Mouse (Mus musculus): Measurements from ENCODE around the gene Hmgb3. TPM values are rescaled to one million over a fixed set of nuclear protein-coding genes. Genes with fewer than 3 reads are reported as not detected.
A peak's percentile ranks its signal among the peaks of the same experiment; 100 is the strongest.

The Hmgb3 gene
- polyA plus RNA-seq, 1 experiment, result not detected

DNA sequence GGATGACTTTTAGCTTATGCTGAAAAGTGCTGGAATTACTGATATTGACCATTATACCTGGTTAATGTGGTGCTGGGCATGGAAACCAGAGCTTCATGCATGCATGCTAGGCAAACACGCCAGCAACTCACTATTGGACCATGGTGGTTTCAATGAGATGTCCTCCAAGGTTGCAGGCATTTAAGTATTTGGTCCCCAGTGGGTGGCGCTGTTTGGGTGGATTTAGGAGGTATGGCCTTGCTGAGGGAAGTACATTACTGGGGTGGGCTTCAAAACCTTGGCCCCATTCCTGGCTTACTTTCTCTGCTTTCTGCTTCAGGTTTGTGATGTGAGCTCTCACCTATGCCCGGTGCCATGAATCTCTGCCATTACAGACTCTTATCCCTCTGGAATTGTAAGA lies 23.1 kb upstream of the Hmgb3 start:
- TF ChIP-seq CTCF (IDR thresholded peaks at IDR 0.05; ENCODE audit: insufficient read depth, low read depth, low read length), result no peak
- no peak for TF ChIP-seq POLR2A (IDR thresholded peaks at IDR 0.05; ENCODE audit: insufficient read depth, low read depth, low read length)

DNA sequence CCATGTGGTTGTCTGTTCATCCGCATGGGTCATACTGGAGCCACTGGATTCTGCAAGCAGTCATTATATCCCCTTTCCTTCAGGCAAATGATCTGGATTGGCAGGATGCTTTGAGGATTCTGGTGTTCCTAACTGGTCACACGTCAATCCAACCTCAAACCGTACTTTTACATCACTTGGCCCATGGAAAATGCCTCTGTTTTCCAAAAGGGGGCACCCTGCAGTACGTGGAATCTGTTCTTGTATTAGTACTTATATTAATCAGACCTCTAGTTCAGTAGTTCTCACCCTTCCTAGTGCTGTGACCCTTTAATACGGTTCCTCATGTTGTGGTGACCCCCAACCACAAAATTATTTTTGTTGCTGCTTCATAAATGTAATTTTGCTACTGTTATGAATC lies 21.6 kb upstream of the Hmgb3 start:
- 80% methylated on average over 5 of the region's 5 CpGs for WGBS
- TF ChIP-seq POLR2A (IDR thresholded peaks at IDR 0.05; ENCODE audit: insufficient read depth, low read depth, low read length) (no peak), CTCF (IDR thresholded peaks at IDR 0.05; ENCODE audit: insufficient read depth, low read depth, low read length) (no peak)
- H3K4me1 ChIP-seq (ENCODE audit: control insufficient read depth, insufficient read depth, low read length), result no peaks in the 10 kb centered on the region
- H3K4me3 ChIP-seq (ENCODE audit: insufficient read depth, low read depth, low read length), result no peak overlapping the region
- no peak overlapping the region for H3K27ac ChIP-seq (ENCODE audit: insufficient read depth, low read depth, low read length)

More for the DNA sequence above, 23.1 kb upstream of the Hmgb3 start:
- no peak overlapping the region for H3K4me3 ChIP-seq (ENCODE audit: insufficient read depth, low read depth, low read length)
- WGBS, result 85% methylated on average over 3 of the region's 3 CpGs
- H3K4me1 ChIP-seq (ENCODE audit: control insufficient read depth, insufficient read depth, low read length), result peaks cover 2% of the 10 kb centered on the region; the same call in 1 of the 2 replicates
- no peak overlapping the region for H3K27ac ChIP-seq (ENCODE audit: insufficient read depth, low read depth, low read length)

DNA sequence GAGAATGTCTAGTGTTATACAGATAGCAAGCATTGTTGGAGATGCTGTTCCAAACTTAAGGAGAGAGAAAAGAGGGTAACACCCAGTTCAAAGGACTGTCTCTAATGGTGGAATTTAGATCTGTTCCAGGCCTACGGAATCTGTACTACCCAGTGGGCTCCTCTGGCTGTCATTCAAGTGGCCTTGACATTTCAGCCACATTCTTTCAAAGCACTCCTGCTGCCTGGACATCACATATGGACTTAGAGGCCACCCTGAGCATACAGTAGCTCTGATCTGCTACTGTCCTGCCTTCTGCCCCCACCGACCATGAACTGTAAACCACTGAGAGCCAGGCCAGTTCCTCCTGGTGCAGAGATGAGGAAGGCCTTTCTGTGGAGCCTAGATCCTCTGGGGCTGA lies 17.9 kb upstream of the Hmgb3 start:
- TF ChIP-seq CTCF (IDR thresholded peaks at IDR 0.05; ENCODE audit: insufficient read depth, low read depth, low read length) (no peak), POLR2A (IDR thresholded peaks at IDR 0.05; ENCODE audit: insufficient read depth, low read depth, low read length) (no peak)
- H3K4me3 ChIP-seq (ENCODE audit: insufficient read depth, low read depth, low read length), result no peak overlapping the region
- WGBS, result 81% methylated on average over 2 of the region's 2 CpGs
- no peaks in the 10 kb centered on the region for H3K4me1 ChIP-seq (ENCODE audit: control insufficient read depth, insufficient read depth, low read length)
- H3K27ac ChIP-seq (ENCODE audit: insufficient read depth, low read depth, low read length), result no peak overlapping the region

DNA sequence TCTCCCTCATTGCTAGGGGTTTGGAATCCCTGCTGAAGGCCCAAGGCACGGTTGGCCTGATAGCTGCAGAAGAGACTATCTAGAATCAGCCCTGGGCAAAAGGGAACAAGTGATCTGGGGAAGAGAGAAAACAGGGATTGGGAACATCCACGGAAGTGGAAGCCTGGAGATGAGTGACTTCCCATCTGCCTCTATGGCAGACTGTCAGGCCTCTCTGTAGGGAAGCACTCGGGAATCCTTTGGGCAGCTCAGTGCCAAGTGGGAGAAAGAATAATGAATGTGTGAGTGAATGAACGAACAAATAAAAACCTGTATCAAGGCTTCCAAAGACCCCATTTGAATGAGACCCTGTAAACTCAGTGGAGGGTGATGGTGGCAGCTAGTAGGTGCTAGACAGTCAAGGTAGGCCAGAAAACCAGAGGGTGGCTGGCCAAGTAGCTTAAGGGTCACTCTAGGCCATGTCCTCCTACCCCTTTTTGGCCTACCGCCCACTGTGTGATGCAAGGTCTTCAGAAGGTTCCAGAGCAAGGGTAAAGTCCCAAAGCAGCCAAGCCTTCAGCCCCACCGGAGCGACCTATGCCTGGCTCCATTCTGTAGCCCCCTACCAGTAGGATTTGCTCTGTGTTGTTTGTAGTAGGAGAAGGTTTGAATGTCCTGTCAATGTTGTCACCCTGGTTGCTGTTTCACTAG lies 14.8 kb upstream of the Hmgb3 start:
- Histone ChIP-seq H3K4me1 (ENCODE audit: control insufficient read depth, insufficient read depth, low read length) (no peaks in the 10 kb centered on the region), H3K27ac (ENCODE audit: insufficient read depth, low read depth, low read length) (no peak overlapping the region), H3K4me3 (ENCODE audit: insufficient read depth, low read depth, low read length) (no peak overlapping the region)
- 82% methylated on average over 7 of the region's 7 CpGs for WGBS
- TF ChIP-seq POLR2A (IDR thresholded peaks at IDR 0.05; ENCODE audit: insufficient read depth, low read depth, low read length) (no peak), CTCF (IDR thresholded peaks at IDR 0.05; ENCODE audit: insufficient read depth, low read depth, low read length) (no peak)

DNA sequence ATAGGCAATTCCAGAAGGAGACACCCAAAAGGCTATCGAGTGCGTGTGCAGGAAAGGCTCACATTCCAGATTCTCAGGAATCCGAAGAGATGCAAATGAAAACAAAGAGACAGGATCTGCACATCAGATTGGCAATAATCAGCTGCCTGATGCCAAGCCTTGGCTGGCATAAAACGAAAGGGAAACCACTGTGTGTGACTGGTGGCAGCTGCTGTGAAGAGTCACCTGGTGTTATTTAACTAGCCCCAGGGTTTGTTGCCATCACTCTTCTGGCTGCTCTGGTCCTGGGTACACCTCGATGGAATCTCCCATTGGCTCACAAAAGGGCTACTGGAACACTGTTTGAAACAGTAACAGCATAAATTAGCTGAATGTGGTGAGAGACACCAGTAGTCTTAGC lies 11.0 kb upstream of the Hmgb3 start:
- no peaks in the 10 kb centered on the region for H3K4me1 ChIP-seq (ENCODE audit: control insufficient read depth, insufficient read depth, low read length)
- no peak overlapping the region for H3K4me3 ChIP-seq (ENCODE audit: insufficient read depth, low read depth, low read length)
- H3K27ac ChIP-seq (ENCODE audit: insufficient read depth, low read depth, low read length), result no peak overlapping the region
- no peak for TF ChIP-seq CTCF (IDR thresholded peaks at IDR 0.05; ENCODE audit: insufficient read depth, low read depth, low read length)
- no peak for TF ChIP-seq POLR2A (IDR thresholded peaks at IDR 0.05; ENCODE audit: insufficient read depth, low read depth, low read length)
- WGBS, result 60% methylated on average over 5 of the region's 5 CpGs

DNA sequence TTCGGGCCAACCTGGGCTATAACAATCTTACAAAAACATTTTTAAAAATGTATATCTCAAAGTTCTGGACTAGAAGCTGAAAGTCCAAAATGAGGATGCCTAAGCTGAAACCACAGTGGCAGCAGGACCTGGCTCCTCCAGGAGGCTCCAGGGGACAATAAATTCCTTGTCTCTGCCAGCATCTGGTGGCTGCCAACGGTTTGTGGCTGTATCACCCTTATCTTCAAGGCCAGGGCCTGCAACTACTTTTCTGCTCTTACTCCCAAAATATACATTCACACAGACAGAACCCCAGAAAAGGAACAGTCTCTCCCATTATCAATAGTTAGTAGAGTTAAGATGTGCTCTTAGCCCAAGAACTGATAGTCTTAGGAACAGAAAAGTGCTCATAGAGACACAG lies 10.6 kb upstream of the Hmgb3 start:
- Histone ChIP-seq H3K4me3 (ENCODE audit: insufficient read depth, low read depth, low read length) (no peak overlapping the region), H3K4me1 (ENCODE audit: control insufficient read depth, insufficient read depth, low read length) (no peaks in the 10 kb centered on the region), H3K27ac (ENCODE audit: insufficient read depth, low read depth, low read length) (no peak overlapping the region)
- no peak for TF ChIP-seq POLR2A (IDR thresholded peaks at IDR 0.05; ENCODE audit: insufficient read depth, low read depth, low read length)
- no peak for TF ChIP-seq CTCF (IDR thresholded peaks at IDR 0.05; ENCODE audit: insufficient read depth, low read depth, low read length)
- WGBS, result 70% methylated on average over 2 of the region's 2 CpGs

DNA sequence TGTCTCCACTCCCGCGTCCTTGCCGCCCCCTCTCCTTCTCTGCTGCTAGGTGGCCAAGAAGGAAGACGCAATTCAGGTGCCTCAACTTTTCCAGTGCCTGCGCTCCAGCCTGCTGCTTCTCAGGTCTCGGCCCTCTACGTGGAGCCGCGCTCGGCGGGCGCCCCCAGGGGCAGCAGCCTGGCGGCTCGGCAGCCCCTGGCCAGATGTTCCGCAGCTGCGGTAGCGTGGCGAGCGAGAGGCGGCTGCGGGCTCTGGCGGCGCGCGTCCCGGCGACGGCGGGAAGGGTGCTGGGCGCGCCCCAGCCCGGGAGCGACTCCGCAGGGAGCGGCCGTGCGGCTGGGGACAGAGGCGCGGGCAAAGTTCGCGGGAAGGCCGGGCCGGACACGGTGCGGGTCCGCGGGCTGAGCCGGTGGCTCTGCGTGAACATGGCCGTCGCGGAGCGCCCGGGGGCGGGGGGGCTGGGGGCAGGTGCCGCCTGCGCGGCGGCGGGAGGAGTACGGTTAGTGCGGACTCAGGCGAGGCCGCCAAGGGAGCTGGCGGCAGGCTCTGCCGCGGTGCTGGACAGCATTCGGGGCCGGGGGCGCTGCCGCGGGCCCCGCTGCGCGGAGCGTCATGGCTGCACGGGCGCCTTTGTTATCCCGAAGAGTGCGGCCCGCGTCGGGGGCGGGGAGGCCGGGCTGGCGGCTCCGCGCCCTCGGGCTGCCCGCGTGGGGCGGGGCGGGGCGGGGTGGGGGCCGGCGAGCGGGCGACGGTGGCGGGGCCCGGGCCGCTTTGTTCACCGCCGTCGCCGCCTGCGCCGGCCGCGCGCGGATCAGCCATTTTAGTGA lies 610 bp downstream of the Hmgb3 start:
- Histone ChIP-seq H3K4me1 (ENCODE audit: control insufficient read depth, insufficient read depth, low read length) (peaks cover 3% of the 10 kb centered on the region; the same call in 1 of the 2 replicates), H3K27ac (ENCODE audit: insufficient read depth, low read depth, low read length) (peak overlapping the region; percentile 42), H3K4me3 (ENCODE audit: insufficient read depth, low read depth, low read length) (peak overlapping the region; percentile 79)
- TF ChIP-seq POLR2A (IDR thresholded peaks at IDR 0.05; ENCODE audit: insufficient read depth, low read depth, low read length), result no peak; the same call in 1 of the 2 replicates
- TF ChIP-seq CTCF (IDR thresholded peaks at IDR 0.05; ENCODE audit: insufficient read depth, low read depth, low read length), result no peak
- 42% methylated on average over 111 of the region's 112 CpGs for WGBS

DNA sequence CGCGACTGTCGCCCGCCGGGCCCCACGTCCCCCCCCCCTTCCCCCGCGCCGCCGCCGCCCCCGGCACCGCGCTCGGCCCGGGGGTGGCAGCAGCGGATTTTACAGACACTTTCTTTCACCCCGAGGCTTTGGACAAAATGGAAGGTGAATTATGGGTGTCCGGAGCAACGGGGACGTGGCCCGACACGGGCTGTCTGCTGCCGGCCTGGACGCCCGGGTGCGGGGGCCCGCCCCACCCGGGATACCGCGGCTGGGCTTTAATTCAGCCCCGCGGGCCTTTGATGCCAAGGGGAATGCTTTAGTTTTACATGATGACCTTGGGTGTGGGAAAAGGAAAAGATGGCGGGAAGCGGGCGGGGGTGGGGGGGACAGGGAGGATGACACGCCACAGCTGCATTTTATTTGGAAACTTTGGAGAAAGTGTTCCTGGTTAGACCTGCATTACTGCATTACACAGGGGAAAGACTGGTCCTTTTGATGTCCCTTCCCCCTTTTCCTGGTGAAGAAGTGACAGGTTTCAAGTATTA lies 1.3 kb downstream of the Hmgb3 start:
- no peak overlapping the region for H3K27ac ChIP-seq (ENCODE audit: insufficient read depth, low read depth, low read length)
- TF ChIP-seq CTCF (IDR thresholded peaks at IDR 0.05; ENCODE audit: insufficient read depth, low read depth, low read length), result no peak
- TF ChIP-seq POLR2A (IDR thresholded peaks at IDR 0.05; ENCODE audit: insufficient read depth, low read depth, low read length), result no peak
- peak overlapping the region; percentile 79 for H3K4me3 ChIP-seq (ENCODE audit: insufficient read depth, low read depth, low read length)
- 24% methylated on average over 37 of the region's 37 CpGs for WGBS
- H3K4me1 ChIP-seq (ENCODE audit: control insufficient read depth, insufficient read depth, low read length), result peaks cover 3% of the 10 kb centered on the region; the same call in 1 of the 2 replicates

DNA sequence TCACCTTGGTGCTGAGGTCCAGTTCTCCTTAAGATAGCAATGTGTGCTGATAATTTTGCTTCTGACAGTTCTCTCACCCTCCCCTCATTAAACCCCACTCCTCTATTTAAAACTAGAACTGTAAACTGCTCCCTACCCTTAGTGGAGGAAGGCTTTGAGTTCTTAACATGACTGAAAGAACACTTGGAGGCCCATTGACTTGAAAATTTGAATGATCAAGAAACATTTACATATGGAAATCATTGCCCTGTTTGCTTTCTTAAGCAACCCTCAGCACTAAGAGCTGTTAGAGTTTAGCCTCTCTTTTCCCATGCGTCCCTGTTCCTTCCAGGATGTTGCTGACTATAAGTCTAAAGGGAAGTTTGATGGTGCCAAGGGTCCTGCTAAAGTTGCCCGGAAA lies 3.6 kb downstream of the Hmgb3 start:
- Histone ChIP-seq H3K27ac (ENCODE audit: insufficient read depth, low read depth, low read length) (no peak overlapping the region), H3K4me3 (ENCODE audit: insufficient read depth, low read depth, low read length) (no peak overlapping the region), H3K4me1 (ENCODE audit: control insufficient read depth, insufficient read depth, low read length) (peaks cover 3% of the 10 kb centered on the region; the same call in 1 of the 2 replicates)
- TF ChIP-seq POLR2A (IDR thresholded peaks at IDR 0.05; ENCODE audit: insufficient read depth, low read depth, low read length) (no peak), CTCF (IDR thresholded peaks at IDR 0.05; ENCODE audit: insufficient read depth, low read depth, low read length) (no peak)
- WGBS, result 63% methylated on average over 2 of the region's 2 CpGs

All from olfactory bulb, adult 2 months (tissue).